Mouse (Mus musculus) thymus, adult 18-20 months (tissue): ENCODE measurements around the gene Atpaf1.

Source experiments
- DNase-seq, 2 experiments: peaks; one replicate each; pipeline ENCODE4 v3.0.0; 2022; ENCODE audit warnings: mixed read lengths in 2 of 2

The Atpaf1 gene

GRCm38 (mm10) chr4:115815606-115816005 lies 31.0 kb downstream of the Atpaf1 start:
- DNase-seq: no peak

GRCm38 (mm10) chr4:115820199-115820598 lies 35.6 kb downstream of the Atpaf1 start:
- no peak for DNase-seq

- no peak for DNase-seq
Observed at GRCm38 (mm10) chr4:115820944-115821343, 36.3 kb downstream of the Atpaf1 start.

- DNase-seq: no peak
Observed at GRCm38 (mm10) chr4:115821431-115821830, 36.8 kb downstream of the Atpaf1 start.

- no peak for DNase-seq
Observed at GRCm38 (mm10) chr4:115821928-115822327, 37.3 kb downstream of the Atpaf1 start.

GRCm38 (mm10) chr4:115824178-115824577 lies 39.6 kb downstream of the Atpaf1 start:
- no peak for DNase-seq

- DNase-seq: no peak
Observed at GRCm38 (mm10) chr4:115825271-115825670, 40.7 kb downstream of the Atpaf1 start.

GRCm38 (mm10) chr4:115827066-115827465 lies 42.5 kb downstream of the Atpaf1 start:
- DNase-seq: no peak

GRCm38 (mm10) chr4:115827535-115827887 lies 42.9 kb downstream of the Atpaf1 start:
- DNase-seq: no peak

GRCm38 (mm10) chr4:115827888-115828571 lies 43.4 kb downstream of the Atpaf1 start, which contains the start of gene Mob3c:
TSS of gene Mob3c (plus strand) at chr4:115828092.
- DNase-seq: peak; percentile 52 to 55

- DNase-seq: no peak
Observed at GRCm38 (mm10) chr4:115828572-115828902, 43.9 kb downstream of the Atpaf1 start.

GRCm38 (mm10) chr4:115830491-115830890 lies 45.9 kb downstream of the Atpaf1 start:
- DNase-seq: no peak

GRCm38 (mm10) chr4:115831221-115831620 lies 46.6 kb downstream of the Atpaf1 start:
- no peak for DNase-seq

- DNase-seq: no peak
Observed at GRCm38 (mm10) chr4:115832040-115832439, 47.4 kb downstream of the Atpaf1 start.

- no peak for DNase-seq
Observed at GRCm38 (mm10) chr4:115835576-115835975, 51.0 kb downstream of the Atpaf1 start.

- DNase-seq: no peak
Observed at GRCm38 (mm10) chr4:115838196-115838595, 53.6 kb downstream of the Atpaf1 start.

GRCm38 (mm10) chr4:115838696-115839641 lies 54.4 kb downstream of the Atpaf1 start, which contains the start of gene Mknk1:
TSS of gene Mknk1 (plus strand) at chr4:115839198.
- DNase-seq: peak; percentile 91 to 93

- no peak for DNase-seq
Observed at GRCm38 (mm10) chr4:115839956-115840355, 55.3 kb downstream of the Atpaf1 start.

- no peak for DNase-seq
Observed at GRCm38 (mm10) chr4:115840842-115841241, 56.2 kb downstream of the Atpaf1 start.

- DNase-seq: no peak
Observed at GRCm38 (mm10) chr4:115846656-115847055, 62.0 kb downstream of the Atpaf1 start.

- DNase-seq: no peak
Observed at GRCm38 (mm10) chr4:115847377-115847776, 62.8 kb downstream of the Atpaf1 start.

GRCm38 (mm10) chr4:115848083-115848482 lies 63.5 kb downstream of the Atpaf1 start:
- no peak for DNase-seq

- no peak for DNase-seq
Observed at GRCm38 (mm10) chr4:115848990-115849677, 64.5 kb downstream of the Atpaf1 start.
